ENCODE assay signal across 8 mouse cellular contexts in the genomic region with DNA sequence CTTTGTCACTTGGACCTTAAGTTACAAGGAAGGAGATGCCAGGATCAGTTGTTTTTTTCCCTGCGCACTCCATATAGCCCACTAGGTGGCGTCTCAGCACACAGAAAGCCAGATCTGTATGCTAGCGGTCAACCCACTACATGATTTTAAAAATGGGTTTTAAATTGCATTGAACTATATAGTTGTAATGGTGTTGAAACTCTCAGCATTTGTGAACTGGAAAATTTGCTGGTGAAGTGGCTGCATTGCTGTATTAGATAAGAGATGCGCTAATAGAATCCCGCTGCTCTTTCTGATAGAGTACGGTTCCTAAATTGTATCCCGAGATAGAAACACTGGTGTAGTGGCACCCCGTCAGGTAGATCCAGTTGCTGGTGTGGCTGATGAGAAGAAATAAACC.
DNase-seq lines count a peak whose midpoint lies in the region; ATAC-seq lines count a peak whose summit lies in the region.

No protein-coding gene starts in this region.

- no peaks in the 10 kb centered on the region for H3K36me3 ChIP-seq in forebrain, embryonic 16.5 days (ENCODE audit: control insufficient read depth, insufficient read depth)
- no peaks in the 10 kb centered on the region for H3K36me3 ChIP-seq in hindbrain, embryonic 10.5 days

- peak overlapping the region; percentile 19 for H3K4me3 ChIP-seq in forebrain, embryonic 16.5 days (replicated peaks; ENCODE audit: low read length)
- peak overlapping the region; percentile 29 for H3K4me3 ChIP-seq in hindbrain, embryonic 10.5 days

- peak; percentile 83 for ATAC-seq in forebrain, embryonic 16.5 days

- H3K27me3 ChIP-seq in forebrain, embryonic 16.5 days (replicated peaks; ENCODE audit: control insufficient read depth, insufficient read depth, low read length): no peaks in the 10 kb centered on the region
- peaks cover 55% of the 10 kb centered on the region for H3K27me3 ChIP-seq in hindbrain, embryonic 10.5 days (ENCODE audit: insufficient read depth, poor library complexity, severe bottlenecking)

- no peak overlapping the region for H3K27ac ChIP-seq in forebrain, embryonic 16.5 days (ENCODE audit: low read length)
- no peak overlapping the region for H3K27ac ChIP-seq in hindbrain, embryonic 10.5 days

- H3K4me1 ChIP-seq in forebrain, embryonic 16.5 days (replicated peaks; ENCODE audit: control insufficient read depth, insufficient read depth, low read length): peaks cover 11% of the 10 kb centered on the region
- H3K4me1 ChIP-seq in hindbrain, embryonic 10.5 days (replicated peaks): peaks cover 19% of the 10 kb centered on the region

- WGBS in forebrain, embryonic 16.5 days: 12% methylated on average over 8 of the region's 8 CpGs
- WGBS in hindbrain, embryonic 10.5 days: 32% methylated on average over 8 of the region's 8 CpGs

- no peaks in the 10 kb centered on the region for H3K9me3 ChIP-seq in forebrain, embryonic 16.5 days (ENCODE audit: control insufficient read depth, low read length)
- H3K9me3 ChIP-seq in hindbrain, embryonic 10.5 days: no peaks in the 10 kb centered on the region

- H3K9ac ChIP-seq in forebrain, embryonic 16.5 days (replicated peaks; ENCODE audit: low read depth, low read length): peak overlapping the region; percentile 10; the same call in 1 of the 2 replicates

- H3K4me2 ChIP-seq in forebrain, embryonic 16.5 days (ENCODE audit: low read length): peak overlapping the region; percentile 50

- DNase-seq in ZHBTc4 (ENCODE audit: low read depth, low spot score): peak; percentile 75
- DNase-seq in cerebellum, adult 18-20 months: peak; percentile 69 to 78
- peak; percentile 69 for DNase-seq in hindbrain, embryonic 10.5 days (ENCODE audit: low spot score)
- DNase-seq in layer of hippocampus, adult 9-11 months: peak; percentile 42
- DNase-seq in lung, postnatal 25 days (ENCODE audit: low spot score): peak; percentile 17
- peak; percentile 56 for DNase-seq in right cerebral cortex, postnatal 14 days
- no peak for DNase-seq in spleen, postnatal 4 days (ENCODE audit: low spot score in 2 of 2)

Comparison
In these comparisons a context has a peak if more than half of its experiments do, and no peak if none do; other contexts are left out.
1. DNase-seq: peak in ZHBTc4 (single experiment), cerebellum, adult 18-20 months (2 of 2), hindbrain, embryonic 10.5 days (single experiment), layer of hippocampus, adult 9-11 months (single experiment), lung, postnatal 25 days (single experiment) and right cerebral cortex, postnatal 14 days (single experiment); none in spleen, postnatal 4 days (0 of 2).